In the genomic region with DNA sequence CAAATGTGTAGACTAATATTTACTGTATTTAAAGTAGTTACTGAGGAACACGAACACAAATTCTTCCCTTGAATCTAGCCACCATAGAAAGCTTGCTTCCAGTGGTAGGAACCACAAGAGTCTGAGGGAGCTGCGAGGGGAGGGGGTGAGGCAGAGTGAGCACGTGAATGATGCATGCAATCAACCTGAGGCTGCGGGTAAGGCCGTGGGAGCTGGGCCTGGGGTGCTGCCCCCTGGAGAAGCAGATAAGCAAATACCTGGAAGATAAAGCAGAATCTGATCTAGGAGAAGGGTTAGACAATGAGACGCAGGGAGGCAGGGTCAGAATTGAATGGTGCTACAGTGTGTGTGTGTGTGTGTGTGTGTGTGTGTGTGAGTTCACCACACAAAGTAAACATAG, we compare ENCODE assay signal across 24 mouse cellular contexts. TPM values are rescaled to one million over a fixed set of nuclear protein-coding genes. Genes with fewer than 3 reads are reported as not detected.
DNase-seq lines count a peak whose midpoint lies in the region; ATAC-seq and TF ChIP-seq lines count a peak whose summit lies in the region.
"Had no signal": no experiment of that assay in that cellular context is flagged by ENCODE, and none has a peak within 500 bp of the region (broad histone marks: within the 10 kb centered on the region; RNA-seq: fewer than 3 reads in every experiment).

No protein-coding gene starts in this region.

- no peaks in the 10 kb centered on the region for H3K9me3 ChIP-seq in intestine, embryonic 14.5 days (ENCODE audit: control insufficient read depth, low read length)
- no peaks in the 10 kb centered on the region for H3K9me3 ChIP-seq in stomach, postnatal 0 days (ENCODE audit: control insufficient read depth, low read length)
- H3K9me3 ChIP-seq: heart, embryonic 15.5 days; limb, embryonic 10.5 days; midbrain, embryonic 12.5 days; neural tube, embryonic 15.5 days had no signal

- H3K36me3 ChIP-seq in spleen, adult 2 months (ENCODE audit: control insufficient read depth, insufficient read depth, low read length), result no peaks in the 10 kb centered on the region
- H3K36me3 ChIP-seq in intestine, embryonic 14.5 days (ENCODE audit: control insufficient read depth, insufficient read depth, low read length), result 0 out of 2 replicates have a peak, but pooled peaks cover 7% of the 10 kb centered on the region
- H3K36me3 ChIP-seq in stomach, postnatal 0 days (ENCODE audit: control insufficient read depth, insufficient read depth, low read length), result no peaks in the 10 kb centered on the region
- H3K36me3 ChIP-seq: heart, embryonic 15.5 days had no signal

- H3K9ac ChIP-seq in intestine, embryonic 14.5 days (ENCODE audit: low read length), result no peak overlapping the region
- H3K9ac ChIP-seq in stomach, postnatal 0 days (ENCODE audit: low read length), result no peak overlapping the region
- H3K9ac ChIP-seq: heart, embryonic 15.5 days; hindbrain, embryonic 14.5 days; midbrain, embryonic 12.5 days; neural tube, embryonic 15.5 days had no signal

- TF ChIP-seq EP300 in stomach, postnatal 0 days (optimal IDR thresholded peaks at IDR 0.05), result no peak

- H3K27ac ChIP-seq in spleen, adult 2 months (ENCODE audit: insufficient read depth, low read length), result no peak overlapping the region
- H3K27ac ChIP-seq in intestine, embryonic 14.5 days (ENCODE audit: low read depth), result no peak overlapping the region
- no peak overlapping the region for H3K27ac ChIP-seq in stomach, postnatal 0 days (replicated peaks)
- H3K27ac ChIP-seq: heart, embryonic 15.5 days; hindbrain, embryonic 14.5 days; limb, embryonic 10.5 days; macrophage; midbrain, embryonic 12.5 days; neural tube, embryonic 15.5 days had no signal

- ATAC-seq in CD4-positive, CD25-positive, alpha-beta regulatory T cell, adult 4 months, result no peak
- 0 out of 2 replicates have a peak, but pooled peaks have one; percentile 36 for ATAC-seq in intestine, embryonic 14.5 days (replicated peaks; ENCODE audit: low FRiP score, low TSS enrichment, low read depth)
- peak; percentile 49; the same call in 1 of the 2 replicates for ATAC-seq in stomach, postnatal 0 days (ENCODE audit: low FRiP score, low TSS enrichment)
- ATAC-seq: inflammation-experienced regulatory T-cells, adult 6 months; lung, postnatal 0 days had no signal

- TF ChIP-seq POLR2A in spleen, adult 2 months (IDR thresholded peaks at IDR 0.05; ENCODE audit: low read depth, low read length), result no peak

- H3K4me3 ChIP-seq in spleen, adult 2 months (ENCODE audit: extremely low read depth, insufficient read depth, insufficient read length), result no peak overlapping the region
- H3K4me3 ChIP-seq in intestine, embryonic 14.5 days (ENCODE audit: low read depth, low read length), result no peak overlapping the region
- no peak overlapping the region for H3K4me3 ChIP-seq in stomach, postnatal 0 days (ENCODE audit: low read depth, low read length)
- H3K4me3 ChIP-seq: heart, embryonic 15.5 days; limb, embryonic 10.5 days; midbrain, embryonic 12.5 days; neural tube, embryonic 15.5 days had no signal

- no peak overlapping the region for H3K4me2 ChIP-seq in intestine, embryonic 14.5 days (ENCODE audit: low read length)
- H3K4me2 ChIP-seq in stomach, postnatal 0 days (replicated peaks; ENCODE audit: low read depth), result no peak overlapping the region
- H3K4me2 ChIP-seq: heart, embryonic 15.5 days; hindbrain, embryonic 14.5 days; midbrain, embryonic 12.5 days; neural tube, embryonic 15.5 days had no signal

- 57% methylated on average over 6 of the region's 6 CpGs for WGBS in spleen, adult 2 months
- 56% methylated on average over 6 of the region's 6 CpGs for WGBS in intestine, embryonic 14.5 days
- 48% methylated on average over 6 of the region's 6 CpGs for WGBS in stomach, postnatal 0 days

- peak; percentile 9; the same call in 1 of the 2 replicates for TF ChIP-seq CTCF in spleen, adult 2 months (IDR thresholded peaks at IDR 0.05; ENCODE audit: extremely low read depth, insufficient read depth, insufficient read length, insufficient replicate concordance)
- TF ChIP-seq CTCF in stomach, postnatal 0 days (IDR thresholded peaks at IDR 0.05; ENCODE audit: low read depth), result no peak; the same call in 1 of the 2 replicates

- peak; percentile 21 for DNase-seq in CD4-positive, CD25-positive, alpha-beta regulatory T cell, adult 2 months (ENCODE audit: low read depth, low spot score)
- DNase-seq in spleen, adult 2 months (ENCODE audit: low read depth in 1 of 2, low spot score in 2 of 2), result no peak
- DNase-seq in spleen, postnatal 10 days (ENCODE audit: low spot score in 2 of 2), result no peak
- DNase-seq in intestine, embryonic 14.5 days (ENCODE audit: low spot score), result no peak
- DNase-seq in stomach, postnatal 0 days (ENCODE audit: low spot score), result no peak
- DNase-seq in kidney, postnatal 10 days, result no peak
- DNase-seq in right cerebral cortex, postnatal 4 days, result no peak
- DNase-seq: adrenal gland, adult 2 months; cerebellum, adult 11-12 months; cerebellum, postnatal 10 days; gastrocnemius, postnatal 36 days; heart, postnatal 36 days; kidney, postnatal 4 days; liver; right cerebral cortex, adult 18-20 months had no signal

- no peaks in the 10 kb centered on the region for H3K27me3 ChIP-seq in spleen, adult 2 months (ENCODE audit: control insufficient read depth, insufficient read depth, low read length)
- no peaks in the 10 kb centered on the region for H3K27me3 ChIP-seq in intestine, embryonic 14.5 days (replicated peaks; ENCODE audit: control insufficient read depth, insufficient read depth, low read length)
- no peaks in the 10 kb centered on the region for H3K27me3 ChIP-seq in stomach, postnatal 0 days (ENCODE audit: control insufficient read depth, insufficient read depth, low read length)
- H3K27me3 ChIP-seq: heart, embryonic 15.5 days; midbrain, embryonic 12.5 days; neural tube, embryonic 15.5 days had no signal

- peaks cover 2% of the 10 kb centered on the region; the same call in 1 of the 2 replicates for H3K4me1 ChIP-seq in spleen, adult 2 months (ENCODE audit: control insufficient read depth, insufficient read depth, insufficient read length)
- H3K4me1 ChIP-seq in intestine, embryonic 14.5 days (replicated peaks; ENCODE audit: control insufficient read depth, insufficient read depth, low read length), result peaks cover 24% of the 10 kb centered on the region
- H3K4me1 ChIP-seq in stomach, postnatal 0 days (replicated peaks; ENCODE audit: control insufficient read depth, insufficient read depth), result 0 out of 2 replicates have a peak, but pooled peaks cover 5% of the 10 kb centered on the region

RNA-seq across cellular contexts. Expression of gene Ap1ar, which starts 6.2 kb away (rescaled TPM):
- polyA plus RNA-seq in CD4-positive, CD25-positive, alpha-beta regulatory T cell, adult 4 months (2017; shearing (Covaris generic)), result 10 to 100 TPM; 22.0 to 42.2 TPM
- 14.8 and 15.6 TPM in 2 replicates for polyA plus RNA-seq in spleen, adult 2 months (2012; rRNA removed)
- 65.5 and 67.5 TPM in 2 replicates for polyA plus RNA-seq in intestine, embryonic 14.5 days (2014; fragmentation: Nextera tagmentation; extraction: Ambion mirVana)
- 32.2 and 39.0 TPM in 2 replicates for polyA plus RNA-seq in stomach, postnatal 0 days (2015; fragmentation: Nextera tagmentation; extraction: Ambion mirVana)

RNA-seq across cellular contexts. Expression of gene Tifa, which starts 41.5 kb away (rescaled TPM):
- polyA plus RNA-seq in CD4-positive, CD25-positive, alpha-beta regulatory T cell, adult 4 months (2017; shearing (Covaris generic)), result under 1 TPM in 1 of 2 experiments, not detected in 1; 0.38 TPM
- polyA plus RNA-seq in spleen, adult 2 months (2012; rRNA removed), result 9.3 and 14.3 TPM in 2 replicates
- polyA plus RNA-seq in intestine, embryonic 14.5 days (2014; fragmentation: Nextera tagmentation; extraction: Ambion mirVana), result 14.0 and 18.1 TPM in 2 replicates
- 7.6 and 7.7 TPM in 2 replicates for polyA plus RNA-seq in stomach, postnatal 0 days (2015; fragmentation: Nextera tagmentation; extraction: Ambion mirVana)

RNA-seq across cellular contexts. Expression of gene Alpk1, which starts 50.8 kb away (rescaled TPM):
- polyA plus RNA-seq in CD4-positive, CD25-positive, alpha-beta regulatory T cell, adult 4 months (2017; shearing (Covaris generic)), result 1 to 10 TPM in 1 of 2 experiments, under 1 TPM in 1; 0.70 to 1.9 TPM
- polyA plus RNA-seq in spleen, adult 2 months (2012; rRNA removed), result 1.5 and 1.6 TPM in 2 replicates
- polyA plus RNA-seq in intestine, embryonic 14.5 days (2014; fragmentation: Nextera tagmentation; extraction: Ambion mirVana), result 1.7 and 2.9 TPM in 2 replicates
- 1.2 and 1.5 TPM in 2 replicates for polyA plus RNA-seq in stomach, postnatal 0 days (2015; fragmentation: Nextera tagmentation; extraction: Ambion mirVana)
